8 mouse cellular contexts compared by ENCODE assay signal in genomic region chr19:10949112-10949511, GRCm38 (mm10). TPM values are rescaled to one million over a fixed set of nuclear protein-coding genes. Genes with fewer than 3 reads are reported as not detected.
DNase-seq lines count a peak whose midpoint lies in the region; ATAC-seq and TF ChIP-seq lines count a peak whose summit lies in the region.

Ccdc86 (minus strand) TSS chr19:10949266.

- peaks cover 37% of the 10 kb centered on the region for H3K4me1 ChIP-seq in erythroblast, embryonic 14.5 days (ENCODE audit: control insufficient read depth)
- H3K4me1 ChIP-seq in heart, embryonic 11.5 days (ENCODE audit: control insufficient read depth, insufficient read depth, low read length), result peaks cover 25% of the 10 kb centered on the region
- peaks cover 31% of the 10 kb centered on the region for H3K4me1 ChIP-seq in kidney, embryonic 16.5 days (ENCODE audit: insufficient read depth, low read length)
- H3K4me1 ChIP-seq in liver, adult 2 months (ENCODE audit: control insufficient read depth, insufficient read depth, low read length), result peaks cover 9% of the 10 kb centered on the region

- DNase-seq in brain, embryonic 14.5 days (ENCODE audit: low read depth), result peak; percentile 100
- peak; percentile 97 for DNase-seq in liver, adult 2 months (ENCODE audit: extremely low read depth, low read depth, low spot score)
- DNase-seq in splenic B cell, adult 2 months (ENCODE audit: low read depth, low spot score), result peak; percentile 99

- H3K9ac ChIP-seq in heart, embryonic 11.5 days (ENCODE audit: low read depth, low read length), result peak within 1 kb of the TSS; percentile 85
- H3K9ac ChIP-seq in kidney, embryonic 16.5 days (replicated peaks; ENCODE audit: low read length), result peak within 1 kb of the TSS; percentile 87
- peak within 1 kb of the TSS; percentile 72 for H3K9ac ChIP-seq in liver, adult 2 months (ENCODE audit: low read depth, low read length)

- H3K27me3 ChIP-seq in C2C12 (ENCODE audit: control insufficient read depth, insufficient read depth, insufficient read length) (no peaks in the 10 kb centered on the region), myocyte (ENCODE audit: control insufficient read depth, insufficient read depth, insufficient read length) (no peaks in the 10 kb centered on the region)
- H3K27me3 ChIP-seq in erythroblast, embryonic 14.5 days (ENCODE audit: control insufficient read depth), result peaks cover 9% of the 10 kb centered on the region
- H3K27me3 ChIP-seq in heart, embryonic 11.5 days (ENCODE audit: control insufficient read depth, insufficient read depth, low read length), result no peaks in the 10 kb centered on the region
- H3K27me3 ChIP-seq in kidney, embryonic 16.5 days (ENCODE audit: insufficient read depth, low read length), result no peaks in the 10 kb centered on the region
- no peaks in the 10 kb centered on the region for H3K27me3 ChIP-seq in liver, adult 2 months (ENCODE audit: control insufficient read depth, insufficient read depth, low read length)
- H3K27me3 ChIP-seq in splenic B cell, adult 2 months (ENCODE audit: control insufficient read depth, insufficient read depth, low read length, poor library complexity, severe bottlenecking), result no peaks in the 10 kb centered on the region

- no peak for TF ChIP-seq CTCF in C2C12 (IDR thresholded peaks at IDR 0.05; ENCODE audit: control insufficient read depth, insufficient read depth, insufficient read length)
- TF ChIP-seq CTCF in brain, embryonic 14.5 days (IDR thresholded peaks at IDR 0.05; ENCODE audit: borderline replicate concordance, extremely low read depth, insufficient read depth, insufficient read length), result no peak
- no peak for TF ChIP-seq CTCF in liver, adult 2 months (IDR thresholded peaks at IDR 0.05; ENCODE audit: low read depth, low read length)

- H3K36me3 ChIP-seq in C2C12 (ENCODE audit: control insufficient read depth, insufficient read depth) (peaks cover 28% of the 10 kb centered on the region), myocyte (ENCODE audit: control insufficient read depth, insufficient read depth) (no peaks in the 10 kb centered on the region)
- peaks cover 21% of the 10 kb centered on the region for H3K36me3 ChIP-seq in erythroblast, embryonic 14.5 days (ENCODE audit: control insufficient read depth)
- peaks cover 10% of the 10 kb centered on the region; the same call in 1 of the 2 replicates for H3K36me3 ChIP-seq in heart, embryonic 11.5 days (ENCODE audit: control insufficient read depth, insufficient read depth, low read length)
- H3K36me3 ChIP-seq in kidney, embryonic 16.5 days (ENCODE audit: insufficient read depth, low read length), result peaks cover 12% of the 10 kb centered on the region
- H3K36me3 ChIP-seq in liver, adult 2 months (ENCODE audit: control insufficient read depth, insufficient read depth, low read length), result peaks cover 5% of the 10 kb centered on the region; the same call in 1 of the 2 replicates
- H3K36me3 ChIP-seq in splenic B cell, adult 2 months (ENCODE audit: control insufficient read depth, insufficient read depth, low read length, poor library complexity, severe bottlenecking), result no peaks in the 10 kb centered on the region; the same call in 1 of the 2 replicates

- H3K79me3 ChIP-seq in C2C12 (ENCODE audit: low read depth), result peaks cover 32% of the 10 kb centered on the region

- peak within 1 kb of the TSS; percentile 94 for H3K4me3 ChIP-seq in C2C12 (ENCODE audit: insufficient read depth, poor library complexity, severe bottlenecking)
- H3K4me3 ChIP-seq in erythroblast, embryonic 14.5 days (replicated peaks), result peak within 1 kb of the TSS; percentile 84
- peak within 1 kb of the TSS; percentile 80 for H3K4me3 ChIP-seq in heart, embryonic 11.5 days (ENCODE audit: low read depth, low read length)
- peak within 1 kb of the TSS; percentile 89 for H3K4me3 ChIP-seq in kidney, embryonic 16.5 days (ENCODE audit: low read length)
- peak within 1 kb of the TSS; percentile 56 for H3K4me3 ChIP-seq in liver, adult 2 months (ENCODE audit: insufficient read depth, low read depth, low read length)
- H3K4me3 ChIP-seq in myocyte, result peak within 1 kb of the TSS; percentile 95

- under 1% methylated on average over 30 of the region's 30 CpGs for WGBS in heart, embryonic 11.5 days (ENCODE audit: insufficient replicate concordance)
- under 1% methylated on average over 30 of the region's 30 CpGs for WGBS in kidney, embryonic 16.5 days
- under 1% methylated on average over 30 of the region's 30 CpGs for WGBS in liver, adult 2 months

- peak within 1 kb of the TSS; percentile 98 for H3ac ChIP-seq in C2C12 (ENCODE audit: control insufficient read depth, insufficient read length, low read depth)
- H3ac ChIP-seq in myocyte (ENCODE audit: control insufficient read depth, insufficient read length), result peak within 1 kb of the TSS; percentile 34

- peaks cover 50% of the 10 kb centered on the region for H3K79me2 ChIP-seq in C2C12 (ENCODE audit: control insufficient read depth, insufficient read depth)
- peaks cover 8% of the 10 kb centered on the region; the same call in 1 of the 2 replicates for H3K79me2 ChIP-seq in liver, adult 2 months (ENCODE audit: control insufficient read depth, insufficient read depth, low read length)
- peaks cover 30% of the 10 kb centered on the region for H3K79me2 ChIP-seq in myocyte (ENCODE audit: control insufficient read depth, insufficient read depth)

- no peaks in the 10 kb centered on the region for H3K9me3 ChIP-seq in erythroblast, embryonic 14.5 days (ENCODE audit: control insufficient read depth, low read length)
- H3K9me3 ChIP-seq in heart, embryonic 11.5 days (replicated peaks; ENCODE audit: control insufficient read depth, low read length), result no peaks in the 10 kb centered on the region
- H3K9me3 ChIP-seq in kidney, embryonic 16.5 days (ENCODE audit: low read length), result no peaks in the 10 kb centered on the region

- H3K27ac ChIP-seq in heart, embryonic 11.5 days (ENCODE audit: low read depth, low read length), result peak within 1 kb of the TSS; percentile 59
- peak within 1 kb of the TSS; percentile 59; the same call in 1 of the 2 replicates for H3K27ac ChIP-seq in kidney, embryonic 16.5 days (ENCODE audit: low read length)
- peak within 1 kb of the TSS; percentile 7; the same call in 1 of the 2 replicates for H3K27ac ChIP-seq in liver, adult 2 months (replicated peaks; ENCODE audit: insufficient read depth, low read depth, low read length)

- TF ChIP-seq POLR2A in brain, embryonic 14.5 days (IDR thresholded peaks at IDR 0.05; ENCODE audit: borderline replicate concordance, extremely low read depth, insufficient read depth, insufficient read length, poor library complexity, severe bottlenecking), result peak; percentile 39; the same call in 1 of the 2 replicates
- TF ChIP-seq POLR2A in liver, adult 2 months (IDR thresholded peaks at IDR 0.05; ENCODE audit: extremely low read depth, insufficient read depth, low read length), result peak; percentile 49; the same call in 1 of the 2 replicates
- peak; percentile 74 for TF ChIP-seq POLR2A in myocyte (IDR thresholded peaks at IDR 0.05; ENCODE audit: insufficient read length, low read depth)

- peak; percentile 90 for ATAC-seq in heart, embryonic 11.5 days (replicated peaks; ENCODE audit: insufficient number of reproducible peaks, low FRiP score, low TSS enrichment)
- peak; percentile 97 for ATAC-seq in kidney, embryonic 16.5 days (ENCODE audit: low FRiP score, low TSS enrichment)

- peak within 1 kb of the TSS; percentile 100 for H3K4me2 ChIP-seq in heart, embryonic 11.5 days
- peak within 1 kb of the TSS; percentile 100 for H3K4me2 ChIP-seq in kidney, embryonic 16.5 days (replicated peaks; ENCODE audit: low read depth, low read length)
- H3K4me2 ChIP-seq in myocyte (ENCODE audit: low read depth), result peak within 1 kb of the TSS; percentile 86

TF ChIP-seq in C2C12, 6 proteins besides CTCF, POLR2A, EP300 and RAD21:
- TF ChIP-seq MYOG (IDR thresholded peaks at IDR 0.05; ENCODE audit: control insufficient read depth, extremely low read depth, insufficient read length) (no peak), MAX (IDR thresholded peaks at IDR 0.05) (peak; percentile 98), USF1 (IDR thresholded peaks at IDR 0.05; ENCODE audit: low read depth) (peak; percentile 64)

TF ChIP-seq in myocyte, 11 proteins besides CTCF, POLR2A, EP300 and RAD21:
- TF ChIP-seq POLR2AphosphoS2 (IDR thresholded peaks at IDR 0.05; ENCODE audit: insufficient read length, low read depth) (peak; percentile 75), MAX (IDR thresholded peaks at IDR 0.05; ENCODE audit: low read depth) (peak; percentile 91), USF1 (IDR thresholded peaks at IDR 0.05; ENCODE audit: low read depth) (peak; percentile 58), SRF (IDR thresholded peaks at IDR 0.05; ENCODE audit: control insufficient read depth, insufficient read length, low read depth) (peak; percentile 74), E2F4 (IDR thresholded peaks at IDR 0.05; ENCODE audit: insufficient read depth) (no peak)

RNA-seq across cellular contexts. Expression of gene Ccdc86, which starts in this region (rescaled TPM):
- polyA plus RNA-seq in C2C12 (2012; fragmentation: generic; extraction: Trizol) (31.3 TPM), myocyte (2012; fragmentation: generic; extraction: Trizol) (33.1 TPM)
- 6.2 and 6.3 TPM in 2 replicates for polyA plus RNA-seq in brain, embryonic 14.5 days (2012; rRNA removed)
- polyA plus RNA-seq in erythroblast, embryonic 14.5 days (2012), result 1.2 and 1.4 TPM in 2 replicates
- 17.7 and 18.9 TPM in 2 replicates for polyA plus RNA-seq in heart, embryonic 11.5 days (2014; fragmentation: Nextera tagmentation; extraction: Ambion mirVana)
- 32.2 and 33.5 TPM in 2 replicates for polyA plus RNA-seq in kidney, embryonic 16.5 days (2015; fragmentation: Nextera tagmentation; extraction: Ambion mirVana)
- 1.2 and 1.3 TPM in 2 replicates for total RNA-seq in liver, adult 2 months (2014; rRNA removed)
- polyA plus RNA-seq in liver, adult 2 months (2012; rRNA removed), result 4.3 and 4.4 TPM in 2 replicates

Comparison
In these comparisons a context has a peak if more than half of its experiments do, and no peak if none do; other contexts are left out.
1. Peak in every context shown above with its lines: DNase-seq, ATAC-seq, H3K4me3 ChIP-seq and H3K27ac ChIP-seq.
2. H3K27ac ChIP-seq: peak in every context shown above with its lines; median percentile 59 in heart, embryonic 11.5 days; 59 in kidney, embryonic 16.5 days; 7 in liver, adult 2 months.